Mouse (Mus musculus): ENCODE data around the gene 2300002M23Rik.

GRCm38 (mm10) chr17:35588387-35588786 lies 21.1 kb downstream of the 2300002M23Rik start:
- TF ChIP-seq GATA1 (IDR thresholded peaks at IDR 0.05; ENCODE audit: borderline replicate concordance, low read length) (no peak), FLI1 (IDR thresholded peaks at IDR 0.05; ENCODE audit: low read length) (no peak)
